Mouse (Mus musculus) MEL (cell line): ENCODE measurements around the gene Diaph3. TPM values are rescaled to one million over a fixed set of nuclear protein-coding genes. Genes with fewer than 3 reads are reported as not detected.

Experiments used
- DNase-seq: peaks from one replicate; pipeline ENCODE4 v3.0.0; 2011; ENCODE audit warnings: low read depth, low spot score
- H3K27ac ChIP-seq: 2 replicates; pipeline ENCODE4 v1.5.1; 2012; ENCODE audit warnings: low read depth, mild to moderate bottlenecking, control low read depth, low read length, moderate library complexity; ENCODE audit not compliant: control insufficient read depth
- H3K27me3 ChIP-seq, 2 experiments: fragments of 150-350 bp in 1 of 2; sonication (generic) in 1 of 2; 2 replicates each; pipeline ENCODE4 v1.6.1; 2012; ENCODE audit warnings: low read length in 2 of 2, mild to moderate bottlenecking in 2 of 2, improper control_type of control experiment in 1 of 2, moderate library complexity in 1 of 2; ENCODE audit not compliant: insufficient read depth in 2 of 2, control insufficient read depth in 1 of 2
- H3K36me3 ChIP-seq, 2 experiments: 2 replicates each; pipeline ENCODE4 v1.6.1; 2012 to 2014; ENCODE audit warnings: low read length in 2 of 2, improper control_type of control experiment in 1 of 2, inconsistent platforms in 1 of 2, mild to moderate bottlenecking in 1 of 2; ENCODE audit not compliant: insufficient read depth in 2 of 2, control insufficient read depth in 1 of 2
- H3K4me1 ChIP-seq, 2 experiments: fragments of 150-350 bp in 1 of 2; sonication (generic) in 1 of 2; 2 replicates each; pipeline ENCODE4 v1.6.1; 2012; ENCODE audit warnings: low read length in 2 of 2, improper control_type of control experiment in 1 of 2, mild to moderate bottlenecking in 1 of 2; ENCODE audit not compliant: insufficient read depth in 2 of 2, control insufficient read depth in 1 of 2
- H3K4me3 ChIP-seq, 2 experiments: fragments of 150-350 bp in 1 of 2; sonication (generic) in 1 of 2; 2 replicates each; pipeline ENCODE4 v1.5.1; 2012; ENCODE audit warnings: low read depth in 2 of 2, low read length in 2 of 2, mild to moderate bottlenecking in 2 of 2, moderate library complexity in 2 of 2, control low read depth in 1 of 2, improper control_type of control experiment in 1 of 2; ENCODE audit not compliant: control insufficient read depth in 1 of 2, insufficient read depth in 1 of 2
- H3K79me2 ChIP-seq: 2 replicates; pipeline ENCODE4 v1.6.1; 2012; ENCODE audit warnings: mild to moderate bottlenecking, low read length, moderate library complexity; ENCODE audit not compliant: control insufficient read depth, poor library complexity, insufficient read depth
- H3K9ac ChIP-seq: 2 replicates; pipeline ENCODE4 v1.6.1; 2012; ENCODE audit warnings: low read depth, mild to moderate bottlenecking, control low read depth, low read length, moderate library complexity; ENCODE audit not compliant: control insufficient read depth, poor library complexity, severe bottlenecking
- H3K9me3 ChIP-seq: fragments of 150-350 bp; sonication (generic); replicated peaks from 2 replicates; pipeline ENCODE4 v1.6.1; 2012; ENCODE audit warnings: mild to moderate bottlenecking, low read length, improper control_type of control experiment, moderate library complexity; ENCODE audit not compliant: insufficient read depth
- CHD2 ChIP-seq: IDR thresholded peaks from 2 replicates; pipeline ENCODE4 v1.6.1; 2011; ENCODE audit warnings: low read length, improper control_type of control experiment
- E2F4 ChIP-seq: IDR thresholded peaks from 2 replicates; pipeline ENCODE4 v1.6.1; 2011; ENCODE audit warnings: low read depth, low read length, improper control_type of control experiment, borderline replicate concordance
- EP300 ChIP-seq, 2 experiments: IDR thresholded peaks; 2 replicates each; pipeline ENCODE4 v1.6.1; 2011; ENCODE audit warnings: improper control_type of control experiment in 2 of 2, low read length in 2 of 2, low read depth in 1 of 2, mild to moderate bottlenecking in 1 of 2
- ETS1 ChIP-seq: IDR thresholded peaks from 2 replicates; pipeline ENCODE4 v1.6.1; 2012; ENCODE audit warnings: low read depth, mild to moderate bottlenecking, inconsistent platforms, low read length, improper control_type of control experiment, moderate library complexity
- GATA1 ChIP-seq: IDR thresholded peaks from 2 replicates; pipeline ENCODE4 v1.6.1; 2011; ENCODE audit warnings: low read depth, low read length, improper control_type of control experiment
- HCFC1 ChIP-seq: IDR thresholded peaks from 2 replicates; pipeline ENCODE4 v1.6.1; 2012; ENCODE audit warnings: low read depth, mild to moderate bottlenecking, inconsistent platforms, low read length, improper control_type of control experiment, moderate library complexity
- JUND ChIP-seq: IDR thresholded peaks from 2 replicates; pipeline ENCODE4 v1.6.1; 2011; ENCODE audit warnings: low read depth, mild to moderate bottlenecking, improper control_type of control experiment, low read length
- MAFK ChIP-seq: IDR thresholded peaks from 2 replicates; pipeline ENCODE4 v1.6.1; 2011; ENCODE audit warnings: low read depth, mild to moderate bottlenecking, low read length, improper control_type of control experiment, borderline replicate concordance
- MAZ ChIP-seq: IDR thresholded peaks from 2 replicates; pipeline ENCODE4 v1.6.1; 2012; ENCODE audit warnings: low read depth, mild to moderate bottlenecking, inconsistent platforms, low read length, improper control_type of control experiment
- MEF2A ChIP-seq: IDR thresholded peaks from 2 replicates; pipeline ENCODE4 v1.6.1; 2014; ENCODE audit warnings: low read depth, mild to moderate bottlenecking, inconsistent platforms, low read length, improper control_type of control experiment; ENCODE audit not compliant: poor library complexity, insufficient replicate concordance, severe bottlenecking; ENCODE audit errors: extremely low read depth
- NELFE ChIP-seq: IDR thresholded peaks from 2 replicates; pipeline ENCODE4 v1.6.1; 2011; ENCODE audit warnings: low read depth, low read length, improper control_type of control experiment
- POLR2A ChIP-seq, 2 experiments: IDR thresholded peaks; 2 replicates each; pipeline ENCODE4 v1.6.1; 2011 to 2012; ENCODE audit warnings: low read length in 2 of 2, mild to moderate bottlenecking in 2 of 2, control low read depth in 1 of 2, improper control_type of control experiment in 1 of 2, low read depth in 1 of 2, moderate library complexity in 1 of 2; ENCODE audit not compliant: control insufficient read depth in 1 of 2, insufficient read depth in 1 of 2, poor library complexity in 1 of 2
- POLR2AphosphoS5 ChIP-seq: IDR thresholded peaks from 2 replicates; pipeline ENCODE4 v1.6.1; 2012; ENCODE audit warnings: low read depth, borderline replicate concordance, mild to moderate bottlenecking, inconsistent platforms, low read length, moderate library complexity, mixed read lengths
- RCOR1 ChIP-seq: IDR thresholded peaks from 2 replicates; pipeline ENCODE4 v1.6.1; 2012; ENCODE audit warnings: low read depth, mild to moderate bottlenecking, inconsistent platforms, low read length, improper control_type of control experiment
- SIN3A ChIP-seq: IDR thresholded peaks from 2 replicates; pipeline ENCODE4 v1.6.1; 2012; ENCODE audit warnings: low read length, improper control_type of control experiment, inconsistent platforms
- TAL1 ChIP-seq: IDR thresholded peaks from 2 replicates; pipeline ENCODE4 v1.6.1; 2012; ENCODE audit warnings: mild to moderate bottlenecking, inconsistent platforms, low read length, moderate library complexity, mixed read lengths
- TBP ChIP-seq: IDR thresholded peaks from 2 replicates; pipeline ENCODE4 v1.8.0; 2011; ENCODE audit warnings: low read depth, low read length, improper control_type of control experiment
- UBTF ChIP-seq: IDR thresholded peaks from 2 replicates; pipeline ENCODE4 v1.6.1; 2012; ENCODE audit warnings: low read depth, mild to moderate bottlenecking, inconsistent platforms, low read length, improper control_type of control experiment, moderate library complexity, borderline replicate concordance; ENCODE audit not compliant: insufficient read depth
- USF1 ChIP-seq: IDR thresholded peaks from 2 replicates; pipeline ENCODE4 v1.6.1; 2014; ENCODE audit warnings: low read depth, mild to moderate bottlenecking, inconsistent platforms, low read length, improper control_type of control experiment, moderate library complexity
- ZKSCAN1 ChIP-seq: IDR thresholded peaks from 2 replicates; pipeline ENCODE4 v1.6.1; 2012; ENCODE audit warnings: low read depth, mild to moderate bottlenecking, inconsistent platforms, low read length, improper control_type of control experiment, moderate library complexity
- ZMIZ1 ChIP-seq: IDR thresholded peaks from 2 replicates; pipeline ENCODE4 v1.6.1; 2012; ENCODE audit warnings: low read depth, mild to moderate bottlenecking, inconsistent platforms, low read length, improper control_type of control experiment, moderate library complexity
- ZNF384 ChIP-seq: IDR thresholded peaks from 2 replicates; pipeline ENCODE4 v1.6.1; 2012; ENCODE audit warnings: low read depth, mild to moderate bottlenecking, inconsistent platforms, low read length, improper control_type of control experiment
- polyA plus RNA-seq, 2 experiments: library from polyadenylated mRNA; stranded (reverse) in 1 of 2; unstranded in 1 of 2; fragments of >175 nt in 1 of 2; fragments of >200 nt in 1 of 2; gene quantifications; 2 replicates each; pipeline versions ENCODE4 v1.2.1 to v1.2.4; 2012; ENCODE audit warnings: low replicate concordance in 2 of 2, low read depth in 1 of 2; ENCODE audit not compliant: insufficient read length in 2 of 2, insufficient read depth in 1 of 2, missing spikeins in 1 of 2
- total RNA-seq: library from RNA; depleted of rRNA; stranded (reverse); fragments of 300-350 nt; gene quantifications from 2 replicates; pipeline ENCODE4 v1.2.3, GENCODE M21; 2012

Diaph3 gene
- total and polyA plus RNA-seq, 3 experiments, result 9.0 to 11.9 TPM; not detected in 1

- TF ChIP-seq ETS1 (no peak), SIN3A (no peak), MAZ (no peak), CHD2 (no peak)
- Histone ChIP-seq H3K9me3 (no peaks in the 10 kb centered on the region), H3K27me3 (no peaks in the 10 kb centered on the region), H3K9ac (no peak overlapping the region), H3K27ac (no peak overlapping the region), H3K4me3 (no peak overlapping the region), H3K36me3 (no peaks in the 10 kb centered on the region), H3K79me2 (peaks cover 12% of the 10 kb centered on the region; the same call in 1 of the 2 replicates), H3K4me1 (no peaks in the 10 kb centered on the region)
- no peak for DNase-seq
Measured at GRCm38 (mm10) chr14:87121868-87122267, 19.2 kb downstream of the Diaph3 start.

- H3K27ac ChIP-seq, result no peak overlapping the region
- DNase-seq, result no peak
- TF ChIP-seq TAL1, result no peak
- TF ChIP-seq E2F4, result no peak
- no peak for TF ChIP-seq MAZ
- no peak for TF ChIP-seq UBTF
- no peak for TF ChIP-seq JUND
- no peak for TF ChIP-seq SIN3A
- TF ChIP-seq HCFC1, result no peak
- no peak for TF ChIP-seq EP300 (IDR thresholded peaks at IDR 0.05; ENCODE audit: low read depth in 1 of 2, low read length in 2 of 2)
- no peak for TF ChIP-seq GATA1
- no peak for TF ChIP-seq ZKSCAN1
- TF ChIP-seq POLR2A (IDR thresholded peaks at IDR 0.05; ENCODE audit: control insufficient read depth in 1 of 2, insufficient read depth in 1 of 2, low read depth in 1 of 2, low read length in 2 of 2, poor library complexity in 1 of 2), result no peak
- no peak for TF ChIP-seq RCOR1
- TF ChIP-seq NELFE, result no peak
- no peak for TF ChIP-seq TBP
- no peak for TF ChIP-seq ZNF384
- no peak for TF ChIP-seq MAFK
- no peak for TF ChIP-seq ZMIZ1
- no peak for TF ChIP-seq USF1
- TF ChIP-seq POLR2AphosphoS5, result no peak
- no peak for TF ChIP-seq MEF2A
- TF ChIP-seq, all 39 proteins: peak for 0
- Histone ChIP-seq H3K36me3 (no peaks in the 10 kb centered on the region), H3K79me2 (no peaks in the 10 kb centered on the region; the same call in 1 of the 2 replicates), H3K9me3 (no peaks in the 10 kb centered on the region), H3K4me3 (no peak overlapping the region), H3K4me1 (no peaks in the 10 kb centered on the region), H3K27me3 (no peaks in the 10 kb centered on the region), H3K9ac (no peak overlapping the region)
Measured at GRCm38 (mm10) chr14:87110634-87111033, 30.4 kb downstream of the Diaph3 start.
